Mouse (Mus musculus) CH12.LX (cell line): ENCODE data around the gene Ap1s1.

Source experiments
- CHD2 ChIP-seq: IDR thresholded peaks from 2 replicates; pipeline ENCODE4 v1.6.1; 2011; ENCODE audit warnings: low read length, improper control_type of control experiment
- CTCF ChIP-seq, 2 experiments: IDR thresholded peaks in 1 of 2; conservative IDR thresholded peaks in 1 of 2; 2 replicates each; pipeline ENCODE4 v1.5.1; 2011 to 2012; ENCODE audit warnings: low read depth in 2 of 2, low read length in 2 of 2, improper control_type of control experiment in 1 of 2, inconsistent platforms in 1 of 2, mild to moderate bottlenecking in 1 of 2, moderate library complexity in 1 of 2
- EP300 ChIP-seq: IDR thresholded peaks from 2 replicates; pipeline ENCODE4 v1.6.1; 2011; ENCODE audit warnings: low read length, improper control_type of control experiment
- ETS1 ChIP-seq: conservative IDR thresholded peaks from 2 replicates; pipeline ENCODE4 v1.6.1; 2012; ENCODE audit warnings: low read depth, mild to moderate bottlenecking, inconsistent platforms, low read length, improper control_type of control experiment, moderate library complexity
- MXI1 ChIP-seq: IDR thresholded peaks from 2 replicates; pipeline ENCODE4 v1.6.1; 2011; ENCODE audit warnings: mild to moderate bottlenecking, low read depth, low read length, improper control_type of control experiment
- POLR2A ChIP-seq: IDR thresholded peaks from 2 replicates; pipeline ENCODE4 v1.6.1; 2011; ENCODE audit warnings: low read depth, mild to moderate bottlenecking, improper control_type of control experiment, low read length
- RCOR1 ChIP-seq: conservative IDR thresholded peaks from 2 replicates; pipeline ENCODE4 v1.6.1; 2012; ENCODE audit warnings: low read depth, mild to moderate bottlenecking, inconsistent platforms, low read length, improper control_type of control experiment
- TCF12 ChIP-seq: IDR thresholded peaks from 2 replicates; pipeline ENCODE4 v1.6.1; 2014; ENCODE audit warnings: low read depth, mild to moderate bottlenecking, inconsistent platforms, low read length, improper control_type of control experiment

DNA sequence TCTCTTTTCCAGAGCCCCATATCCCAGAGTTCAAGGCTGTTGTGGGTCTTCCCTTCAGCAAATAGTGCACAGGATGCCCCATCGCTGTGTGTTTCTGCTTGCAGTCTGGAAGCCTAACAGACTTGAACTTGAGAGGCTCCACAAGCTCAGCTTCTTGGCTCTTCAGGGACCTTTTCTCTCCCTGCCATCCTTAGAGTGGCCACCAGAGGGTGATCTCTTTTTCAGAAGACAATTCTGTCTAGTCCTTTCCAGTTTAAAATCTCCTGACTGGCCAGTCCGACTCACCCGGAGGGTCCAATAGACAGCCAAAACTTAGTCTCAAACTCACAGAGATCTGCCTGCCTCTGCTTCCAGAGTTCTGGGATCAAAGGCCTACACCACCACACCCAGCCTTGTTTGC lies 35.9 kb downstream of the Ap1s1 start:
- no peak for TF ChIP-seq POLR2A
- no peak for TF ChIP-seq ETS1
- TF ChIP-seq MXI1, result no peak
- peak; percentile 40 to 73 for TF ChIP-seq CTCF (conservative IDR thresholded peaks at IDR 0.05 in 1 of 2, IDR thresholded peaks at IDR 0.05 in 1 of 2; ENCODE audit: low read depth in 2 of 2, low read length in 2 of 2)
- no peak for TF ChIP-seq EP300
- TF ChIP-seq TCF12, result no peak
- no peak for TF ChIP-seq RCOR1
- TF ChIP-seq CHD2, result no peak
